Mouse (Mus musculus): Measurements from ENCODE around the gene Masp1.

DNA sequence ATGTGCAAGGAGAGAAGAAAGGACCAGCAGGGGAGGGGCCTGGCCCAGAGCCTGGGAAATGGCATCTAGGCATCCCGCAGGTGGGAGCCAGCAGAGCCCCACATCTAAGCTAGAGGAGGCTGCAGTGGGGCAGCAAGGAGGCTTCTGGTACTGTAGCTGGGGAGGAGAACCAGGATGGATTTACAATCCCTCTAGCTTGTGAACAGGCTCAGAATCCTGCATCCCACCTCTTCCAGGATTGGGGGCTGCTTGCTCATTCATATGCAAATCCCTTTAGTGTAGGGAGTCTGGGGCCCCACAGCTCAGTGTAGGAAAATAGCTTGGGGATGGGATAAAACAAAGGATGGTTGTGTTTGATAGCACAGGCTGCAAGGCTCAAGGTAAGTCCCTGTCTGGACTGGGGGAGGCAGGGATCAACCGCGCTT is 16.3 kb downstream of the Masp1 start:
- TF ChIP-seq ZNF384 (IDR thresholded peaks at IDR 0.05; ENCODE audit: low read depth, low read length) (no peak), CHD2 (IDR thresholded peaks at IDR 0.05; ENCODE audit: low read depth, low read length) (no peak), MAFK (IDR thresholded peaks at IDR 0.05; ENCODE audit: insufficient read depth, low read depth, low read length) (no peak)
